Mouse (Mus musculus) erythroblast, embryonic 14.5 days (primary cell): ENCODE data around the gene Vmn2r85. TPM values are rescaled to one million over a fixed set of nuclear protein-coding genes. Genes with fewer than 3 reads are reported as not detected.

ENCODE experiments used
- H3K27me3 ChIP-seq: 2 replicates; pipeline ENCODE4 v1.6.1; 2012; ENCODE audit warnings: inconsistent platforms; ENCODE audit not compliant: control insufficient read depth
- H3K36me3 ChIP-seq: 2 replicates; pipeline ENCODE4 v1.6.1; 2012; ENCODE audit warnings: mild to moderate bottlenecking, inconsistent platforms; ENCODE audit not compliant: control insufficient read depth
- H3K4me1 ChIP-seq: 2 replicates; pipeline ENCODE4 v1.6.1; 2012; ENCODE audit warnings: inconsistent platforms; ENCODE audit not compliant: control insufficient read depth
- H3K4me3 ChIP-seq: replicated peaks from 2 replicates; pipeline ENCODE3; 2012; ENCODE audit warnings: moderate library complexity, mild to moderate bottlenecking, inconsistent platforms
- H3K9me3 ChIP-seq: 2 replicates; pipeline ENCODE4 v1.6.1; 2012; ENCODE audit warnings: low read length, inconsistent platforms, mixed read lengths; ENCODE audit not compliant: control insufficient read depth
- GATA1 ChIP-seq: IDR thresholded peaks from 2 replicates; pipeline ENCODE4 v1.6.1; 2012; ENCODE audit warnings: low read length, inconsistent platforms, mixed read lengths
- TAL1 ChIP-seq: IDR thresholded peaks from 3 replicates; pipeline ENCODE4 v1.6.1; 2012; ENCODE audit warnings: low read length, inconsistent platforms, mixed read lengths
- polyA plus RNA-seq: library from polyadenylated mRNA; stranded (reverse); fragments of >175 nt; gene quantifications from 2 replicates; pipeline ENCODE4 v1.2.3, GENCODE M21; 2012

Gene Vmn2r85
- polyA plus RNA-seq, 1 experiment, result not detected

GRCm38 (mm10) chr10:130375145-130375544 lies 54.4 kb downstream of the Vmn2r85 start:
- TF ChIP-seq GATA1, result no peak
- TF ChIP-seq TAL1, result no peak
- no peak overlapping the region for H3K4me3 ChIP-seq
- no peaks in the 10 kb centered on the region for H3K36me3 ChIP-seq
- H3K27me3 ChIP-seq, result no peaks in the 10 kb centered on the region
- no peaks in the 10 kb centered on the region for H3K9me3 ChIP-seq
- no peaks in the 10 kb centered on the region; the same call in 1 of the 2 replicates for H3K4me1 ChIP-seq

- Histone ChIP-seq H3K27me3 (no peaks in the 10 kb centered on the region), H3K4me3 (no peak overlapping the region), H3K9me3 (no peaks in the 10 kb centered on the region), H3K4me1 (no peaks in the 10 kb centered on the region; the same call in 1 of the 2 replicates), H3K36me3 (no peaks in the 10 kb centered on the region)
- TF ChIP-seq TAL1 (no peak), GATA1 (no peak)
Measured at GRCm38 (mm10) chr10:130372491-130373173, 56.9 kb downstream of the Vmn2r85 start.

GRCm38 (mm10) chr10:130371644-130372043 lies 57.9 kb downstream of the Vmn2r85 start:
- Histone ChIP-seq H3K4me3 (no peak overlapping the region), H3K4me1 (no peaks in the 10 kb centered on the region; the same call in 1 of the 2 replicates), H3K27me3 (no peaks in the 10 kb centered on the region), H3K9me3 (no peaks in the 10 kb centered on the region), H3K36me3 (no peaks in the 10 kb centered on the region)
- TF ChIP-seq GATA1 (no peak), TAL1 (no peak)

- no peak for TF ChIP-seq TAL1
- TF ChIP-seq GATA1, result no peak
- no peaks in the 10 kb centered on the region; the same call in 1 of the 2 replicates for H3K4me1 ChIP-seq
- H3K9me3 ChIP-seq, result no peaks in the 10 kb centered on the region
- no peaks in the 10 kb centered on the region for H3K36me3 ChIP-seq
- no peaks in the 10 kb centered on the region for H3K27me3 ChIP-seq
- no peak overlapping the region for H3K4me3 ChIP-seq
Measured at GRCm38 (mm10) chr10:130370005-130370682, 59.4 kb downstream of the Vmn2r85 start.

- no peaks in the 10 kb centered on the region for H3K27me3 ChIP-seq
- no peaks in the 10 kb centered on the region for H3K36me3 ChIP-seq
- no peaks in the 10 kb centered on the region; the same call in 1 of the 2 replicates for H3K4me1 ChIP-seq
- no peaks in the 10 kb centered on the region for H3K9me3 ChIP-seq
- TF ChIP-seq GATA1, result no peak
- TF ChIP-seq TAL1, result no peak
- H3K4me3 ChIP-seq, result no peak overlapping the region
Measured at GRCm38 (mm10) chr10:130368384-130368783, 61.1 kb downstream of the Vmn2r85 start.

GRCm38 (mm10) chr10:130364766-130365165 lies 64.7 kb downstream of the Vmn2r85 start:
- no peaks in the 10 kb centered on the region for H3K36me3 ChIP-seq
- H3K27me3 ChIP-seq, result no peaks in the 10 kb centered on the region
- no peaks in the 10 kb centered on the region for H3K4me1 ChIP-seq
- TF ChIP-seq TAL1 (no peak), GATA1 (no peak)
- H3K4me3 ChIP-seq, result no peak overlapping the region
- no peaks in the 10 kb centered on the region for H3K9me3 ChIP-seq

Other genes with a start within 250 kb of the Vmn2r85 start
- gene Olfr826, start 245.5 kb downstream of the Vmn2r85 start, polyA plus RNA-seq, result not detected in 2 replicates
- under 0.01 TPM in 1 of 2 replicates, not detected in the other for gene Olfr827, start 215.3 kb downstream of the Vmn2r85 start, polyA plus RNA-seq
- not detected in 2 replicates for gene Neurod4, start 149.5 kb downstream of the Vmn2r85 start, polyA plus RNA-seq
- 0.04 TPM in 1 of 2 replicates, not detected in the other for gene Tespa1, start 106.8 kb downstream of the Vmn2r85 start, polyA plus RNA-seq
- not detected in 2 replicates for gene Vmn2r84, start 35.4 kb downstream of the Vmn2r85 start, polyA plus RNA-seq
- under 0.01 and 0.01 TPM in 2 replicates for gene Vmn2r86, start 26.3 kb upstream of the Vmn2r85 start, polyA plus RNA-seq
- gene Vmn2r87, start 67.7 kb upstream of the Vmn2r85 start, polyA plus RNA-seq, result not detected in 2 replicates